Mouse (Mus musculus) cerebellum, adult (tissue): ENCODE results near the gene Psmc2.

Experiments
- ATAC-seq: cut with Nextera tagmentation; 2 replicates; pipeline ENCODE4 v1.9.2; 2017; ENCODE audit warnings: mild to moderate bottlenecking, moderate library complexity, mixed read lengths; ENCODE audit not compliant: insufficient number of reproducible peaks, low FRiP score, low TSS enrichment

The Psmc2 gene

GRCm38 (mm10) chr5:21785053-21785452, at the start of gene Psmc2, which contains the start of gene Dnajc2:
TSS of gene Psmc2 (plus strand) at chr5:21785283.
TSS of gene Dnajc2 (minus strand) at chr5:21785251.
- peak; percentile 92 for ATAC-seq

- no peak for ATAC-seq
Measured at GRCm38 (mm10) chr5:21735584-21735983, 49.5 kb upstream of the Psmc2 start.

- ATAC-seq = no peak
Measured at GRCm38 (mm10) chr5:21736046-21736445, 49.0 kb upstream of the Psmc2 start.

GRCm38 (mm10) chr5:21736956-21737585, 48.0 kb upstream of the Psmc2 start, which contains the start of gene Pmpcb:
TSS of gene Pmpcb (plus strand) at chr5:21737141.
- ATAC-seq = peak; percentile 91

- no peak for ATAC-seq
Measured at GRCm38 (mm10) chr5:21737620-21738019, 47.5 kb upstream of the Psmc2 start.

GRCm38 (mm10) chr5:21739120-21739519, 46.0 kb upstream of the Psmc2 start:
- no peak for ATAC-seq

- no peak for ATAC-seq
Measured at GRCm38 (mm10) chr5:21739881-21740280, 45.2 kb upstream of the Psmc2 start.

GRCm38 (mm10) chr5:21743606-21744005, 41.5 kb upstream of the Psmc2 start:
- no peak for ATAC-seq

- no peak for ATAC-seq
Measured at GRCm38 (mm10) chr5:21744651-21745050, 40.4 kb upstream of the Psmc2 start.

- ATAC-seq = no peak
Measured at GRCm38 (mm10) chr5:21745966-21746365, 39.1 kb upstream of the Psmc2 start.

GRCm38 (mm10) chr5:21768506-21768905, 16.6 kb upstream of the Psmc2 start:
- ATAC-seq = no peak

- ATAC-seq = no peak
Measured at GRCm38 (mm10) chr5:21769841-21770240, 15.2 kb upstream of the Psmc2 start.

GRCm38 (mm10) chr5:21776491-21776890, 8.6 kb upstream of the Psmc2 start:
- no peak for ATAC-seq

- ATAC-seq = peak; percentile 47
Measured at GRCm38 (mm10) chr5:21784161-21785052, 676 bp upstream of the Psmc2 start.

- ATAC-seq = no peak
Measured at GRCm38 (mm10) chr5:21785776-21786175, 693 bp downstream of the Psmc2 start.

- peak; percentile 82 for ATAC-seq
Measured at GRCm38 (mm10) chr5:21786258-21787185, 1.4 kb downstream of the Psmc2 start.

GRCm38 (mm10) chr5:21787186-21788105, 2.4 kb downstream of the Psmc2 start:
- ATAC-seq = no peak

- no peak for ATAC-seq
Measured at GRCm38 (mm10) chr5:21789061-21789460, 4.0 kb downstream of the Psmc2 start.

- ATAC-seq = no peak
Measured at GRCm38 (mm10) chr5:21792166-21792565, 7.1 kb downstream of the Psmc2 start.
